In the genomic region with DNA sequence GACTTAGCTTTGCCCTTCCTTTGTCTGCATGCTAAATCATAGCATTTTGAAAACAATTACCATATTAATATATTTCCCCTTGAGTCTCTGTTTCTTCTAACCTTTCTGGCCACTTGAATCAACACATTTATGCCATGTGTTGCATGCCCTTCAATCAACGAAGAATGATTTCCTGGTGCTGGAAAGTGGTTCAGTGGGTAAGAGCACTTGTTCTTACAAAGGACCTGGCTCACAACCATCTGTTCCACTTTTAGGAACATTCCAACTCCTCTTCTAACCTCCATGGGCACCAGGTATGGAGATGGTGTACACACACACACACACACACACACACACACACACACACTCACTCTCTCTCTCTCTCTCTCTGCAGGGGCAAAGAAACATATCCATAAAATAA, we compare ENCODE assay signal across 28 mouse cellular contexts.
"Had no signal": no experiment of that assay in that cellular context is flagged by ENCODE, and none has a peak within 500 bp of the region (broad histone marks: within the 10 kb centered on the region; RNA-seq: fewer than 3 reads in every experiment).

No protein-coding gene starts in this region.

- H3K4me3 ChIP-seq: embryonic facial prominence, embryonic 10.5 days; embryonic facial prominence, embryonic 12.5 days; embryonic facial prominence, embryonic 13.5 days; embryonic facial prominence, embryonic 15.5 days; erythroblast, embryonic 14.5 days; forebrain, embryonic 10.5 days; forebrain, embryonic 12.5 days; forebrain, embryonic 13.5 days; forebrain, embryonic 15.5 days; gastrocnemius, adult 2 months had no signal

- ATAC-seq: forebrain, embryonic 13.5 days; forebrain, embryonic 14.5 days; forebrain, embryonic 15.5 days; forebrain, embryonic 16.5 days; forebrain, postnatal 0 days had no signal

- H3K27me3 ChIP-seq: embryonic facial prominence, embryonic 12.5 days; embryonic facial prominence, embryonic 13.5 days; embryonic facial prominence, embryonic 15.5 days; forebrain, embryonic 12.5 days; forebrain, embryonic 13.5 days; forebrain, embryonic 15.5 days had no signal

- H3K4me1 ChIP-seq: embryonic facial prominence, embryonic 10.5 days; embryonic facial prominence, embryonic 12.5 days; embryonic facial prominence, embryonic 13.5 days; embryonic facial prominence, embryonic 15.5 days; forebrain, embryonic 10.5 days; forebrain, embryonic 12.5 days; forebrain, embryonic 13.5 days; forebrain, embryonic 15.5 days had no signal

- H3K27ac ChIP-seq: embryonic facial prominence, embryonic 10.5 days; embryonic facial prominence, embryonic 12.5 days; embryonic facial prominence, embryonic 13.5 days; embryonic facial prominence, embryonic 15.5 days; forebrain, embryonic 10.5 days; forebrain, embryonic 12.5 days; forebrain, embryonic 13.5 days; forebrain, embryonic 15.5 days; gastrocnemius, adult 2 months had no signal

- H3K9ac ChIP-seq: embryonic facial prominence, embryonic 12.5 days; embryonic facial prominence, embryonic 13.5 days; embryonic facial prominence, embryonic 15.5 days; forebrain, embryonic 12.5 days; forebrain, embryonic 13.5 days; forebrain, embryonic 15.5 days; forebrain, postnatal 0 days had no signal

- H3K4me2 ChIP-seq: embryonic facial prominence, embryonic 12.5 days; embryonic facial prominence, embryonic 13.5 days; embryonic facial prominence, embryonic 15.5 days; forebrain, embryonic 12.5 days; forebrain, embryonic 13.5 days; forebrain, embryonic 15.5 days had no signal

- DNase-seq: cerebellum, adult 18-20 months; cerebellum, adult 2 months; cerebellum, adult 8-10 months; cerebellum, adult 9-10 months; cerebellum, adult 9-11 months; cerebellum, postnatal 10 days; cerebellum, postnatal 14 days; cerebellum, postnatal 25 days; cerebellum, postnatal 36 days; embryo, embryonic 11 days; forebrain, postnatal 0 days; gastrocnemius, adult 2 months; gastrocnemius, postnatal 10 days; gastrocnemius, postnatal 14 days; gastrocnemius, postnatal 25 days; gastrocnemius, postnatal 36 days; heart, adult 18-20 months had no signal

- H3K9me3 ChIP-seq: embryonic facial prominence, embryonic 10.5 days; embryonic facial prominence, embryonic 12.5 days; embryonic facial prominence, embryonic 13.5 days; embryonic facial prominence, embryonic 15.5 days; forebrain, embryonic 10.5 days; forebrain, embryonic 12.5 days; forebrain, embryonic 13.5 days; forebrain, embryonic 15.5 days had no signal
